Mouse (Mus musculus): ENCODE measurements around the gene 1700125H20Rik.

GRCm38 (mm10) chr11:85178413-85178812 is 8.2 kb downstream of the 1700125H20Rik start:
- TF ChIP-seq POLR2A (IDR thresholded peaks at IDR 0.05; ENCODE audit: borderline replicate concordance, low read depth, low read length) (no peak), CTCF (IDR thresholded peaks at IDR 0.05; ENCODE audit: low read depth, low read length) (no peak)

Measured in bone marrow macrophage, adult 2 months (primary cell).